Mouse (Mus musculus): Measurements from ENCODE around the gene Phf19.

- TF ChIP-seq POLR2A (IDR thresholded peaks at IDR 0.05; ENCODE audit: low read depth, low read length) (no peak), CTCF (IDR thresholded peaks at IDR 0.05; ENCODE audit: extremely low read depth, insufficient read depth, insufficient read length, insufficient replicate concordance) (no peak)
Observed at GRCm38 (mm10) chr2:34945580-34945979, 31.8 kb upstream of the Phf19 start.

Measured in spleen, adult 2 months (tissue).